Mouse (Mus musculus) retina, embryonic 14.5 days (tissue): ENCODE results near the gene Lsr.
"Not testable (repeated sequence)": the region's sequence is repeated elsewhere in the genome, so short reads cannot be mapped to it uniquely, and the experiment has no call there.

ENCODE experiments used
- DNase-seq: peaks from one replicate; pipeline ENCODE4 v3.0.0-alpha.2; 2015; ENCODE audit warnings: low spot score

The Lsr gene

DNA sequence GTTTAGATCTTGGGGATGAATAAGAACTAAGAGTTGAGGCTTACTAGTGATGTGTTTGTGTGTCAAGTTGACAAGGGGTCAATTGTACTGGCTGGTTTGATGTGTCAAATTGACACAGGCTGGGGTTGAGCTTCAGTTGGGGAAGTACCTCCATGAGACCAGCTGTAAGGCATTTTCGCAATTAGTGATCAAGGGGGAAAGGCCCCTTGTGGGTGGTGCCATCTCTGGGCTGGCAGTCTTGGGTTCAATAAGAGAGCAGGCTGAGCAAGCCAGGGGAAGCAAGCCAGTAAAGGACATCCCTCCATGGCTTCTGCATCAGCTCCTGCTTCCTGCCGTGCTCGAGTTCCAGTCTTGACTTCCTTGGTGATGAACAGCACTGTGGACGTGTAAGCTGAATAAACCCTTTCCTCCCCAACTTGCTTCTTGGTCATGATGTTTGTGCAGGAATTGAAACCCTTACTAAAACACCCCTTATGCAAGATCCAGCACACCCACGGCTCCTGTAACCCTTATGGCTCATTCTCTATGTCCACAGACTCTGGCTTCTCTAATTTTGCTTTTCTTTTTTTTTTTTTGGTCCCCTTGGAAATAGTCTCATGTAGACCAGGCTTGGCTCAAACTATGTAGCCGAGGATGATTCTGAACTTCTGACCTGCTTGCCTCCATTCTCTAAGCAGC, 37.7 kb downstream of the Lsr start:
- not testable (repeated sequence) for DNase-seq

DNA sequence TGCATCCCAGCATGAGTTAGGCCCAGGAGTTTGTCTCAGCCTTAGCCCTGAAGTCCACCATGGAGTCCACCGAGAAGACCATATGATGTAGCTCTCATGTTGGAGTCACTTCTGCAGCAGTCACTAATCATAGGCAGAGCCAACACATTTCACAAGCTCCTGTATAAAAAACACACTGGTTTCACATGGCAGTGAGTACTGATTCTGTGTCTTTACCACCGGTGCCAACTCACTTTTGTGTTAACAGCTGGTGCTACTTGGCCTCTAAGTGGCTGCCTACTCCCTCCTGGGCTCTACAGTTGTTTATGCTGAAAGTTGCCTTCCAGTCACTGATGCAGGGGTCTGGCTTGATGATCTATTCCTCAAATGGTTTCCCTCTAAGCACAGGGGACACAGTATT, 48.7 kb downstream of the Lsr start, which contains the start of gene Hamp2:
Hamp2 (minus strand) TSS at position 101 of the 400 bp plus-strand sequence.
- DNase-seq = not testable (repeated sequence)

DNA sequence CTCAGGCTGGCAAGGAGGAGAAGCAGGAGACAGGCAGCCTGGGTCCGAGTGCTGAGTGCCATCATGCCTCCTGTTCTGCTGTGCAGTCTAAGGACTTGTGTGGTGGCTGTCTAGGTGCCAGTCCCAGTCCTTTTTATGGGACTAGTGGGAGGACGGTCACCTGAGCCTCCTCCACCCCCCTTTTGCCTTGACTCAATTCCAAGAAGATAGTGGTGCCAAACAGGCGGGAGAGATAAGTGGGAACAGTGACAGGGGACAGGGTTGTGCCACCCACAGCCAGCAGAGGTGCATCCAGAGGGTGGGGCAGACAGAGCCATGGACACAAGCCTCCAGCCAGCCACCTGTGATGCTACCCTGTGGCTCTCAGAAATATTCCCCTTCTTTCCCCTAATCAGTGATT, 49.2 kb downstream of the Lsr start:
- no peak for DNase-seq

GRCm38 (mm10) chr7:30922490-30922889, 50.8 kb downstream of the Lsr start:
- not testable (repeated sequence) for DNase-seq

- peak; percentile 1 for DNase-seq
Observed at GRCm38 (mm10) chr7:30920217-30920616, 53.0 kb downstream of the Lsr start.

DNA sequence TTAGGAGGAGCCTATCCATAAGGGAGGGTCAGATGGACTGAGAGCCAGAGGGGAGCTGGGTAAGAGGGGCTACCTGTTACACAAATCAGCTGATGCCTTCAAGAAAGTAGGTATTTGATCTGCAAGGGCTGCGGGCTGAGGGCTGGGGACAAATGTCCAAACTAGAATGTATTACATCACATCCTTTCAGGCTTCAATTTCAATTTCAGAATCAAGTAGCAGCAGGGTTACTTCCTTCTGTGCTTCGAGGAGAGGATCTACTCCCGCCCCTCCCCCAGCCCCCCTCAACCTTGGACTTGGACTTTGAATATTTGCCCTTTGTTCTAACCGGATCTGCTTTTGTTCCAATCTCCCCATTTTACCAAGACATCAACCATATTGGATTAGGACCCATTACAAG, 56.0 kb downstream of the Lsr start:
- DNase-seq = no peak

DNA sequence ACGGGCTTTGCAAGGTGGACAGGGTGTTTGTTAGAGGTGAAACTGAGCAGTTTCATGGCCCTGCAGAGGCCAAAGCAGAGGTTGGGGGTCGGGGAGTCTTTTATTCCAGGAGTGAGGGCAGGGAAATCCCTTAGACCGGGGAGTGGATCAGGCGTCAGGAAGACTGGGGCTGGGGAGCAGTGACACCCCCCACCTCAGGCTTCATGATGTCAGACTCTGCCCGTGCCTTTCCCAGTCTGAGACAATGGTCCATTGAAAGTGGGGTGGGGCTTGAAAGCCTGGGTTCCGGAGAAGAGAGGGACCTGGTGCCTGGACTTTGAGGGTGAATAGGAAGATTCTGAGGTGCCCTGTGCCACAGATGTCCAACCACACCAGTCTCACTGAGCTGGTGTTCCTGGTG, 56.6 kb downstream of the Lsr start:
- DNase-seq = no peak

- DNase-seq = peak; percentile 0
Observed at GRCm38 (mm10) chr7:30914732-30915131, 58.5 kb downstream of the Lsr start, which contains the start of gene Mag. TSS of gene Mag (minus strand) at chr7:30914873.

DNA sequence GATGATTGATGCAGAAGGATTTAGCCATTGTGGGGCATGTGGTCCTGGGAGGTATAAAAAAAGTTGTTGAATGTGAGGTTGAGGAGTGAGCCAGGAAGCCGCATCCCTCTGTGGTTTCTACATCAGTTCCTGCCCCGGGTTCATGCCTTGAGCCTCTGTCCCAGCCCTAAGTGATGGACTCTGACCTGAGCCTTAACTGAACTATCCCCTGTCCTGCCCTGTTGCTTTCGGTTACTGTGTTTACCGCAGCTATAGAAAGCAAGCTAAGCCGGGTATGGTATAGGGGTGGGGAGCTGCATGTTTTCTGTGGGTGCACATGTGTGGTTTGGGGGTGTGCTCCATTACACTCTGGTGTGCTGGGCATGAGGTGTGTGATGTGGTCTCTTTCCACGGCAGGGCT, 63.5 kb downstream of the Lsr start:
- no peak for DNase-seq

- no peak for DNase-seq
Observed at GRCm38 (mm10) chr7:30908992-30909431, 64.3 kb downstream of the Lsr start.

DNA sequence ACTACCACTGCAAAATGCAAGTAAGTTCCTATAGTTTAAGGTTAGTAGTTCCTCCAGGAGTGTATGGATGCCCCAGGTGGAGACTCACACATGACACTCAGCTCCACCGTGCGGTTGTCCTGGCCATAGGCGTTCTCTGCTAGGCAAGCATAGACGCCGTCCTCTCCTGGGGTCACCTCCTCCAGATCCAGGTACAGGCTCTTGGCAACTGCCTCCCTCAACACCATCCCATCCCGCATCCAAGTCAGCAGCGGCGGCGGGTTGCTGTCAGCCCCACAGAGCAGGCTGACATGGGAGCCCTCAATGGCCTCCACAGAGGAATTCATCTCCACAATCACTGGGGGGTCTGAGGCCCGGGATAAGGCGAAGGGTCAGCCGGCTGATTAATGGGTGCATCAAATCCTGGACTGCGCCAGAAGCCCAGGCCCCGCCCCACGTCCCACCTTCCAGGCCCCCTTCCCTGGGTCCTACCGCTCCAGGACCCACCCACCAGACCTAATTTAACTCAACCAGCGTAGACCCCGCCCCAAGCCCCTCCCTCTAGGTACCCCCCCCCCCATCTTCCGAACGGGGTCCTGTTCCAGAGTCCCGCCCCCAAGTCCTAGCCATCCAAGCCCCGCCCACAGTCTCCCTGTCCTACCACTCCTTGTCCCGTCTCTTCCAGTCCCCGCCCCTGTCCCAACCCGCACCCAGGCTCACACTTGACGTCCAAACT, 64.8 kb downstream of the Lsr start:
- DNase-seq = peak; percentile 57
